Mouse (Mus musculus) cortical plate, adult 2 months (tissue): ENCODE data around the gene Hephl1. TPM values are rescaled to one million over a fixed set of nuclear protein-coding genes. Genes with fewer than 3 reads are reported as not detected.

ENCODE experiments used
- H3K27ac ChIP-seq: fragments of 200-500 bp; 2 replicates; pipeline ENCODE4 v1.5.1; 2012; ENCODE audit warnings: low read length, control low read depth, inconsistent platforms; ENCODE audit not compliant: insufficient read depth
- H3K4me1 ChIP-seq: fragments of 200-500 bp; 2 replicates; pipeline ENCODE4 v1.6.1; 2011; ENCODE audit warnings: low read length; ENCODE audit not compliant: control insufficient read depth, insufficient read depth
- H3K4me3 ChIP-seq: fragments of 200-500 bp; 2 replicates; pipeline ENCODE4 v1.5.1; 2011; ENCODE audit warnings: mild to moderate bottlenecking, low read length, control low read depth; ENCODE audit not compliant: insufficient read depth
- CTCF ChIP-seq: fragments of 200-500 bp; IDR thresholded peaks from 2 replicates; pipeline ENCODE4 v1.5.1; 2011; ENCODE audit warnings: mild to moderate bottlenecking, control low read depth, low read length; ENCODE audit not compliant: insufficient read depth; ENCODE audit errors: extremely low read depth
- POLR2A ChIP-seq: fragments of 200-500 bp; IDR thresholded peaks from 2 replicates; pipeline ENCODE4 v1.6.1; 2011; ENCODE audit warnings: mild to moderate bottlenecking, low read length, control low read depth; ENCODE audit not compliant: insufficient read depth; ENCODE audit errors: extremely low read depth
- polyA plus RNA-seq: library from polyadenylated mRNA; depleted of rRNA; stranded (reverse); fragments of >200 nt; gene quantifications from 2 replicates; pipeline ENCODE4 v1.2.3, GENCODE M21; 2012

Gene Hephl1
- polyA plus RNA-seq, 1 experiment: not detected

GRCm38 (mm10) chr9:15029025-15029727 lies 82.7 kb downstream of the Hephl1 start:
- no peaks in the 10 kb centered on the region for H3K4me1 ChIP-seq
- TF ChIP-seq POLR2A: no peak
- peak; percentile 64 for TF ChIP-seq CTCF
- H3K27ac ChIP-seq: no peak overlapping the region
- H3K4me3 ChIP-seq: no peak overlapping the region

DNA sequence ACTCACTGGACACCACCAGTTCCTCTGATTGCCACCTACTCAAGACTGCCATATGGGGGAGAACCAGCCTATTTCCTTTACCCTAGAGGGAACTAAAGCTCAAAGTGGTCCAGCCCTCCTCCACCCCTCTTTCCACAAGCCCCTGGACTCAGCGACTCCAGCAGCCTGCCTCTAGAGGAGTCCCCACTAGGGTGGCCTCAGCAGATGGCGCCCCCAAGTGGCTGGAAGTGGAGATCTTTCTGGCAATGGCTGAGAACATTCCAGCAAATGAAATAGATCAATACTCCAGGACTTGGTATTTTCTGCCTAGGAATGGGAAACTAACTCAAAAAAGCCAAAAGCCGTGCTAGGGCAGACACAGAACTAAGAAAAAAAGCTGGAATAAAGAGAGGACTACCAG lies 84.2 kb downstream of the Hephl1 start:
- no peak overlapping the region for H3K27ac ChIP-seq
- no peaks in the 10 kb centered on the region for H3K4me1 ChIP-seq
- H3K4me3 ChIP-seq: no peak overlapping the region
- TF ChIP-seq POLR2A: no peak
- no peak for TF ChIP-seq CTCF

- H3K4me1 ChIP-seq: no peaks in the 10 kb centered on the region; the same call in 1 of the 2 replicates
- no peak overlapping the region for H3K4me3 ChIP-seq
- no peak overlapping the region for H3K27ac ChIP-seq
- no peak for TF ChIP-seq POLR2A
- TF ChIP-seq CTCF: no peak
Observed at GRCm38 (mm10) chr9:15023049-15023448, 88.9 kb downstream of the Hephl1 start.

DNA sequence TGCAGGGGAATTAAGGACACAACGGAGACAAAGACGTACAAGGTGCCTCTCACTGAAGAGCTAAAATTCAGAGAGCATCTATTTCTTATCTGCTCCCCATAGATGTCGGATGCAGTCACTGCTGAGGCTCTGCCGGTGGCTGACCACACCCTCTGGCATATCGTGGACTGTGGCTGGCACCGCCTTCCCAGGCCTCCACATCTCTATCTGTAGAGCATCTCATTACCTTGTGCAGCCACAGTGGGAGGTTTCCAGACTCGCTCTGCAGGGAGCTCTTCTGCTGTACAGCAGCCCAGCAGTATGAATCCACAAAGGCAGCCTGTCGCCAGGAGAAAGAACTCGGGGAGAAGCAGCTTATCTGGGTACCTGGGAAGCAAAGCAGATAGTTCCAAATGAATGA lies 90.8 kb downstream of the Hephl1 start:
- H3K27ac ChIP-seq: no peak overlapping the region
- TF ChIP-seq POLR2A (no peak), CTCF (no peak)
- H3K4me3 ChIP-seq: no peak overlapping the region
- H3K4me1 ChIP-seq: no peaks in the 10 kb centered on the region; the same call in 1 of the 2 replicates

GRCm38 (mm10) chr9:15020561-15021080 lies 91.3 kb downstream of the Hephl1 start:
- no peak for TF ChIP-seq CTCF
- TF ChIP-seq POLR2A: no peak
- Histone ChIP-seq H3K27ac (no peak overlapping the region), H3K4me3 (no peak overlapping the region), H3K4me1 (no peaks in the 10 kb centered on the region; the same call in 1 of the 2 replicates)

GRCm38 (mm10) chr9:15018756-15019131 lies 93.2 kb downstream of the Hephl1 start:
- TF ChIP-seq CTCF (no peak), POLR2A (no peak)
- no peaks in the 10 kb centered on the region; the same call in 1 of the 2 replicates for H3K4me1 ChIP-seq
- H3K4me3 ChIP-seq: no peak overlapping the region
- H3K27ac ChIP-seq: no peak overlapping the region

DNA sequence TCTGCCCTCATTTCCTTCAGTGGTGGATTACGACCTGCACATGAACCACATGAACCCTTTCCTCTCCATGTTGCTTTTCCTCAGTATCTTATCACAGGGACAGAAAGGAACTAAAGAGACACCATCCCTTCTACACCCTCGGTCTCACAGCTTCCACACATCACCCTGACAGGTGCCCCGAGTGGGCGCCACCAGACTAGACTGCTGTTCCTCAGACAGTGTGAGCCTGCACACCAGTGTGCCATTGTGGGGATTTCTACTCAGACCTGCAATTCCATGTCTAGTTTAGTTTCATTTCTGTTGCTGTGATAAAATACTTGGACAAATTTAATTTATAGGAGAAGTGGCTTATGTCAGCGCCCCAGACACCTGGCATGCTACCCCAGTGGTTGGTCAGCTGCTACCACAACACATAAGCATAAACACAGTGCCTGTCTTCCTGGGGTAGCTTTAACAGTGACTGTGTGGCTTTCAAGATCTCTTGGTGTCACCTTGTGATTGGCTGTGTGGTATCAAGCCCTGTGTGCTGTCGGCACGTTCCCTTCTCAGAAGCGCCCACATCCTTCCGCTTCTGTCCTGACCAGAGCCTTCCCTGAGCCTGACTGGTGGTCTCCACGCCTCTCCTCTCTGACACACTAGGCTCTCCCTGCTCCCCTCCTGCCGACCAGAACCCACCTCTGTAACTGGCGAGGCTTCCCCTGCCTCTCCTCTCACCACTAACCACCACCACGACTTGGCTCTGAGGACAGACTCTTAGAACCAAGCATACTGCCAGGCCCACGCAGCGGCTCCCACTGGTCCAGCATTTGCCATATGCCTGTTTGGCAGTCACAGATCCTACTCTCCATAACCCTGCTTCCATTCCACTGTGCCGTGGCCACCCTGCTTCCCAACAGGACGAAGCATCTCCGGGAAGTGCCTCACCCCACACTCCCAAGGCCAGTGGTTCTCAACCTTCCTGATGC lies 93.8 kb downstream of the Hephl1 start:
- TF ChIP-seq CTCF (no peak), POLR2A (no peak)
- no peak overlapping the region for H3K27ac ChIP-seq
- no peak overlapping the region for H3K4me3 ChIP-seq
- H3K4me1 ChIP-seq: no peaks in the 10 kb centered on the region; the same call in 1 of the 2 replicates

DNA sequence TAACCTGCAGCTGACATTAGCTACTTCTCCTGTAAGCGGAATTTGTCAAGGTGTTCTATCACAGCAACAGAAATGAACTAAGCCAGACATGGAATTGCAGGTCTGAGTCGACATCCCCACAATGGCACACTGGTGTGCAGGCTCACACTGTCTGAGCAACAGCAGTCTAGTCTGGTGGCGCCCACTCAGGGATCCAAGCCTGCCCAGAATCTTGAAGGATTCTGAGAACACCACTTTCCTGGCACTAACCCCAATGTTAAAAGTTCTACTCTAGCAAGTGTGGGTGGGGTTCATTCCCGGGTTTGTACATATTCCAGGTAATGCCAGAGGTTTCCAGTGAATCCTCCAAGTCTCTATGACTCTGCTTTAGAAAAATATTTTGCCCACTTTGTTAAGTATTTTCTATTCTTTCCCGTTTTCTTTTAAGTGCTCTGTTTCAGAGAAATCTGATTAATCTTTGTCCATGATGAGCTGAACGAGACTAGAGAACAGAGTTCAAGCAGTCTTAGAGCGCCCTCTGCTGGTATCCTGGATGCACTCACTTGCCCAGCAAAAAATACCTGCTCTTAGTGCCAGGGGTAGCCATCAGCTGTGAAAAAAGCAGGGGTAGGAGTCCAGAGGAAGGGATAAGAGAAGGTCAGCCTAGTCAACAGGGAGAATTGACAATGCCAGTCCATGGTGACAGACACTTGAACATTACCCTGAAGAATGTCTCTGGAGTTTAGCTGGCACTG lies 96.5 kb downstream of the Hephl1 start:
- H3K27ac ChIP-seq: no peak overlapping the region
- H3K4me1 ChIP-seq: no peaks in the 10 kb centered on the region; the same call in 1 of the 2 replicates
- TF ChIP-seq POLR2A: no peak
- TF ChIP-seq CTCF: peak; percentile 94
- no peak overlapping the region for H3K4me3 ChIP-seq

DNA sequence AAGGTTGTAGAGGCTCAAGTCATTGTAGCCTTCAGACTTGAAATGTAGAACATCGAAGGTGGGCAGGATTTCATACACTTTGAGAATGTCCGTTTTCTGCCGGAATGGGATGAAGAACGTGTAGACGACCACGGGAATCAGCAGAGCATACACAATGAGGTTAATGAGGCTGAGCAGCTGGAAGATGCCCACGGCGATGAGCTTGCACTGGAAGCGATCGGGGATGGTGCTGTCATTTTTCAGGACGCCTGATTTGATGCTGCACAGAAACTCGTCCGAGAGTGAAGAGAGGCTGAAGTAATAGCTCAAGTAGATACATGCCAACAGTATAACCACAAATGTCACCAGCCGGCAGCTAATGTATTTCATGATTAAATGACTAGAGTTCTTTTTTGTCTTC lies 104.3 kb downstream of the Hephl1 start:
- Histone ChIP-seq H3K4me3 (no peak overlapping the region), H3K4me1 (peaks cover 2% of the 10 kb centered on the region; the same call in 1 of the 2 replicates), H3K27ac (no peak overlapping the region)
- no peak for TF ChIP-seq CTCF
- no peak for TF ChIP-seq POLR2A
